Mouse (Mus musculus) cerebellum, adult 2 months (tissue): ENCODE data around the gene Shisal2a. TPM values are rescaled to one million over a fixed set of nuclear protein-coding genes. Genes with fewer than 3 reads are reported as not detected.
A peak's percentile ranks its signal among the peaks of the same experiment; 100 is the strongest.

Experiments
- DNase-seq, 2 experiments: peaks; one replicate each; pipeline ENCODE4 v3.0.0; 2021
- H3K27ac ChIP-seq: fragments of 200-500 bp; 2 replicates; pipeline ENCODE4 v1.5.1; 2012; ENCODE audit warnings: low read length, control low read depth, inconsistent platforms; ENCODE audit not compliant: insufficient read depth
- H3K27me3 ChIP-seq: fragments of 200-500 bp; 2 replicates; pipeline ENCODE4 v1.6.1; 2012; ENCODE audit warnings: inconsistent platforms, mild to moderate bottlenecking, low read length, moderate library complexity; ENCODE audit not compliant: control insufficient read depth, insufficient read depth
- H3K4me1 ChIP-seq: fragments of 200-500 bp; 2 replicates; pipeline ENCODE4 v1.6.1; 2011; ENCODE audit warnings: low read length; ENCODE audit not compliant: control insufficient read depth, insufficient read depth
- H3K4me3 ChIP-seq: fragments of 200-500 bp; replicated peaks from 2 replicates; pipeline ENCODE3; 2011; ENCODE audit warnings: mild to moderate bottlenecking, low read depth, low read length, control low read depth; ENCODE audit not compliant: insufficient read depth
- CTCF ChIP-seq: fragments of 200-500 bp; IDR thresholded peaks from 2 replicates; pipeline ENCODE4 v1.5.1; 2011; ENCODE audit warnings: low read depth, mild to moderate bottlenecking, control low read depth, low read length, moderate library complexity, borderline replicate concordance; ENCODE audit not compliant: insufficient read depth
- POLR2A ChIP-seq: fragments of 200-500 bp; IDR thresholded peaks from 2 replicates; pipeline ENCODE4 v1.6.1; 2011; ENCODE audit warnings: low read length, control low read depth, borderline replicate concordance; ENCODE audit not compliant: insufficient read depth
- WGBS: fragments of 180-500 bp; shearing (Covaris S2); methylation state at CpG from one replicate; pipeline ENCODE4 v1.1.7; 2018; 5-methylcytosine and 5-hydroxymethylcytosine counted together
- polyA plus RNA-seq: library from polyadenylated mRNA; depleted of rRNA; stranded (reverse); fragments of >200 nt; gene quantifications from 2 replicates; pipeline ENCODE4 v1.2.3, GENCODE M21; 2012

Shisal2a gene
- polyA plus RNA-seq, 1 experiment: 0.36 TPM

DNA sequence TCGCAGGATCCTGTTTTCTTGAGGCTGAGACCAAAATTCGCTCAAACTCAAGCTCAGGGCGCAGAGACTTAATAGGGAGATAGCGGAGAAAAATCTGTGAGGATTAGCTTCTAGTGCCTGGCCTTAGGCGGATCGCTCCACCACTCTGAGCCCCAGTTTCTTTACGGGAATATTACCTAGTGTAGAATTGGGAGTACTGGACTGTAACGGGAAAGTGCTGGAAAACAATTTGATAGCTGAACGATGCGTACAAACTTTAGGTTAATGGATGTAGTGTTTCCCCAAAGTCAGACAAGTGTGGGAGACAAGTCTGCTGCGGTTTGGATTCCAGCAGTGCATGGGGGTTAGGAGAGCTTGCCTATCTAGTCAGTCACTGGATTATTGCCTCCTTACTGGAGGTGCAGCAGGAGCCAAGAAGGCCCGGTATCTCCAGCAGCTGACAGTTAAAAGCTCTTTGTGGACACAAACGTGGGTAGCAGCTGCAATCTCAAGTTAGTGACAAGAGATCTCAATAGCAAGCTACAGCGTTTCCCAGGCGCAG, 23.8 kb upstream of the Shisal2a start, which contains the start of gene Gpx7:
TSS of gene Gpx7 (minus strand) at position 101 of the 541 bp plus-strand sequence.
- peak within 1 kb of the TSS; percentile 44 for H3K4me3 ChIP-seq
- H3K27me3 ChIP-seq: no peaks in the 10 kb centered on the region
- H3K27ac ChIP-seq: peak within 1 kb of the TSS; percentile 1; the same call in 1 of the 2 replicates
- 25% methylated on average over 15 of the region's 15 CpGs for WGBS
- TF ChIP-seq CTCF (no peak), POLR2A (no peak)
- no peaks in the 10 kb centered on the region for H3K4me1 ChIP-seq
- DNase-seq: peak in 1 of 2 experiments; percentile 8

- Histone ChIP-seq H3K4me1 (no peaks in the 10 kb centered on the region), H3K27ac (peak overlapping the region; percentile 1; the same call in 1 of the 2 replicates), H3K27me3 (no peaks in the 10 kb centered on the region), H3K4me3 (peak overlapping the region; percentile 44)
- 1% methylated on average over 52 of the region's 52 CpGs for WGBS
- peak; percentile 76 to 82 for DNase-seq
- TF ChIP-seq CTCF: no peak
Measured at GRCm38 (mm10) chr4:108406138-108406860, 23.1 kb upstream of the Shisal2a start.

DNA sequence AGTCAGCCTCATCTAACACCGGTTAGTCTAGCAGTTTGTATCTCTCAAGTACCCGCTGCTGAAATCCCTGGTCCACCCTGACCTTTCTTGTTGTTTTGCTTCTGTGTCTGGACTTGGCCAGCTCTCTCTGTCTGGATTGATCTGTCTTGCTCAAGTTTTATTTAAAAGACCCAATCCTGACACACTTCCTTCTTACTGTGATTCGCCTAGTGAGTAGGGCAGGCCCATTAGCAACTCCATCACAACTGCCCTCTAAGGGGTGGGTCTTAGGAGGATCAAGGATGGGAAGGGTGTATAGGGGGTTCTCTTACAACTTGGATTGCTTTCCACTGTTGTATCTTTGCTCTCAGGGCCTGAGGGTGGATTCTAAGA, 22.6 kb upstream of the Shisal2a start:
- WGBS: 88% methylated on average over 3 of the region's 3 CpGs
- Histone ChIP-seq H3K27ac (no peak overlapping the region), H3K27me3 (no peaks in the 10 kb centered on the region), H3K4me3 (peak overlapping the region; percentile 44), H3K4me1 (no peaks in the 10 kb centered on the region)
- TF ChIP-seq POLR2A (no peak), CTCF (no peak)
- peak in 1 of 2 experiments; percentile 15 for DNase-seq

DNA sequence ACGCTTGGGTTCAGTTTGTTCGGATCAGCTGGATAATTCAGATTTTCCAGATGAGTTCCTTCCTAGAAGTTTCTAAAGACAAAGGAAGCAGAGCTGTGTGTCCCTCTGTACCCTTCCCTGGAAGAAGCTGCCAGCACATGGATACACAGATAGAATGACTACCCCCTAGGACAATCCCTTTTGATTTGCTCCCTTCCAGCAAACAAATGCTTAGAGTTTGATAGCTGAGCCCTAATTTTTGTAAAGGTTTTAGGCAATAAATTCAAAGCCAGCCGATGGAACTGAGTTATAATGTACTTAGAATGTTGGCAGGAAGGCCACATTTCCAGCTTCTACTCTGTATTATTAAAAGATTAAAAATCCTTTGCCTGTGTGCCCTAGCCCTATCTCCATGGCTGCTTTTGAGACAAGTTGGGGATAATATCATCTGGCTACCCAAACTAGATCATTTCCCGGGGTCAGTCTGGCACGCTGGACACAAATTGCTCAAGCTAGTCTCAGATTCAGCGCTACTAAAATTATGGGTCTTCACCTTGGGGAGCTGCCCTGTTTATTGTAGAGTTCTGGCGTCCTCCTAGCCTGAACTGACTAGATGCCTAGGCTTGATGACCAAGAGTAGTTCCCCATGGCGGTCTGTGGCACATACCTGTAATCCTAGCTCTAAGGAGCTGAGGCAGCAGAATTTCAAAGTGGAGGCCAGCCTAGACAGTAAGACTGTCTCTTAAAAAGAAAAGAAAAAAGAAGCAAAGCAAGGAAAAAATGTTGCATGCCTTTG, 20.9 kb upstream of the Shisal2a start:
- TF ChIP-seq CTCF (no peak), POLR2A (no peak)
- Histone ChIP-seq H3K4me1 (no peaks in the 10 kb centered on the region), H3K27ac (no peak overlapping the region), H3K4me3 (no peak overlapping the region), H3K27me3 (no peaks in the 10 kb centered on the region)
- DNase-seq: no peak
- 87% methylated on average over 8 of the region's 8 CpGs for WGBS

- 89% methylated on average over 10 of the region's 10 CpGs for WGBS
- Histone ChIP-seq H3K27ac (no peak overlapping the region), H3K4me1 (no peaks in the 10 kb centered on the region), H3K4me3 (no peak overlapping the region), H3K27me3 (no peaks in the 10 kb centered on the region)
- DNase-seq: no peak
- TF ChIP-seq POLR2A (no peak), CTCF (no peak)
Measured at GRCm38 (mm10) chr4:108400395-108400794, 17.2 kb upstream of the Shisal2a start.

- H3K27me3 ChIP-seq: no peaks in the 10 kb centered on the region
- no peak overlapping the region for H3K27ac ChIP-seq
- DNase-seq: no peak
- TF ChIP-seq POLR2A: no peak
- TF ChIP-seq CTCF: no peak
- H3K4me1 ChIP-seq: no peaks in the 10 kb centered on the region
- H3K4me3 ChIP-seq: no peak overlapping the region
Measured at GRCm38 (mm10) chr4:108394236-108394635, 11.1 kb upstream of the Shisal2a start.

- TF ChIP-seq CTCF: no peak
- TF ChIP-seq POLR2A: no peak
- Histone ChIP-seq H3K27me3 (no peaks in the 10 kb centered on the region), H3K4me1 (no peaks in the 10 kb centered on the region), H3K27ac (no peak overlapping the region), H3K4me3 (no peak overlapping the region)
- WGBS: 72% methylated on average over 2 of the region's 2 CpGs
- DNase-seq: no peak
Measured at GRCm38 (mm10) chr4:108392558-108392957, 9.4 kb upstream of the Shisal2a start.
